Comparison of ENCODE assay signal across 7 mouse cellular contexts in genomic region chr19:6950613-6951153, GRCm38 (mm10). TPM values are rescaled to one million over a fixed set of nuclear protein-coding genes. Genes with fewer than 3 reads are reported as not detected.
A peak's percentile ranks its signal among the peaks of the same experiment; 100 is the strongest.
DNase-seq lines count a peak whose midpoint lies in the region; ATAC-seq and TF ChIP-seq lines count a peak whose summit lies in the region.

No protein-coding gene starts in this region.

- H3K4me3 ChIP-seq in forebrain, embryonic 13.5 days = peak overlapping the region; percentile 60
- H3K4me3 ChIP-seq in hindbrain, embryonic 15.5 days = peak overlapping the region; percentile 61
- peak overlapping the region; percentile 62 for H3K4me3 ChIP-seq in left cerebral cortex, adult 2 months
- H3K4me3 ChIP-seq in macrophage (ENCODE audit: inconsistent target) = peak overlapping the region; percentile 71

- H3K4me2 ChIP-seq in forebrain, embryonic 13.5 days = peak overlapping the region; percentile 98
- H3K4me2 ChIP-seq in hindbrain, embryonic 15.5 days = peak overlapping the region; percentile 79

- intact Hi-C loops in left cerebral cortex, adult 2 months (cut with DNase I) = loop anchor here (1.0 kb wide), 1 partner anchor 8 kb away; the partner anchor contains the start of gene Gpr137

- no peaks in the 10 kb centered on the region for H3K27me3 ChIP-seq in forebrain, embryonic 13.5 days
- H3K27me3 ChIP-seq in hindbrain, embryonic 15.5 days = no peaks in the 10 kb centered on the region

- TF ChIP-seq POLR2A in brain, embryonic 14.5 days (IDR thresholded peaks at IDR 0.05; ENCODE audit: borderline replicate concordance, extremely low read depth, insufficient read depth, insufficient read length, poor library complexity, severe bottlenecking) = peak; percentile 67; the same call in 1 of the 2 replicates

- H3K9ac ChIP-seq in forebrain, embryonic 13.5 days = peak overlapping the region; percentile 84
- peak overlapping the region; percentile 48 for H3K9ac ChIP-seq in hindbrain, embryonic 15.5 days

- no peak for TF ChIP-seq CTCF in brain, embryonic 14.5 days (IDR thresholded peaks at IDR 0.05; ENCODE audit: borderline replicate concordance, extremely low read depth, insufficient read depth, insufficient read length)
- no peak for TF ChIP-seq CTCF in left cerebral cortex, adult 2 months (IDR thresholded peaks at IDR 0.05)

- no peaks in the 10 kb centered on the region; the same call in 1 of the 2 replicates for H3K79me2 ChIP-seq in macrophage (ENCODE audit: inconsistent target)

- no peaks in the 10 kb centered on the region for H3K9me3 ChIP-seq in forebrain, embryonic 13.5 days (replicated peaks)
- H3K9me3 ChIP-seq in hindbrain, embryonic 15.5 days = no peaks in the 10 kb centered on the region

- peak; percentile 69 for DNase-seq in NIH3T3 (ENCODE audit: low read depth)
- peak; percentile 92 for DNase-seq in brain, embryonic 14.5 days (ENCODE audit: low read depth)
- DNase-seq in left cerebral cortex, adult 2 months (ENCODE audit: extremely low spot score in 1 of 2, low spot score in 2 of 2) = peak in 1 of 2 experiments; percentile 56
- peak; percentile 51 for DNase-seq in skeletal muscle tissue, adult 2 months (ENCODE audit: low read depth, low spot score)

- peak overlapping the region; percentile 97 for H3K27ac ChIP-seq in forebrain, embryonic 13.5 days
- peak overlapping the region; percentile 95 for H3K27ac ChIP-seq in hindbrain, embryonic 15.5 days (replicated peaks)
- H3K27ac ChIP-seq in left cerebral cortex, adult 2 months = peak overlapping the region; percentile 96
- peak overlapping the region; percentile 92 for H3K27ac ChIP-seq in macrophage

- H3K4me1 ChIP-seq in forebrain, embryonic 13.5 days = peaks cover 27% of the 10 kb centered on the region
- H3K4me1 ChIP-seq in hindbrain, embryonic 15.5 days (replicated peaks) = peaks cover 27% of the 10 kb centered on the region

- 1% methylated on average over 28 of the region's 28 CpGs for WGBS in forebrain, embryonic 13.5 days
- under 1% methylated on average over 28 of the region's 28 CpGs for WGBS in hindbrain, embryonic 15.5 days
- WGBS in macrophage (ENCODE audit: missing documents) = under 1% methylated on average over 28 of the region's 28 CpGs

- H3K36me3 ChIP-seq in forebrain, embryonic 13.5 days (ENCODE audit: poor library complexity, severe bottlenecking) = peaks cover 16% of the 10 kb centered on the region
- no peaks in the 10 kb centered on the region for H3K36me3 ChIP-seq in hindbrain, embryonic 15.5 days
- H3K36me3 ChIP-seq in macrophage (ENCODE audit: inconsistent target) = peaks cover 16% of the 10 kb centered on the region

- peak; percentile 61 for ATAC-seq in forebrain, embryonic 13.5 days
- ATAC-seq in hindbrain, embryonic 15.5 days (ENCODE audit: low FRiP score, low read depth) = peak; percentile 27

RNA-seq across cellular contexts. Expression of gene Gpr137, which starts 8.4 kb away (rescaled TPM):
- polyA plus RNA-seq in brain, embryonic 14.5 days (2012; rRNA removed) = 75.5 and 86.8 TPM in 2 replicates
- 32.4 and 32.8 TPM in 2 replicates for polyA plus RNA-seq in forebrain, embryonic 13.5 days (2015; fragmentation: Nextera tagmentation; extraction: Ambion mirVana)
- 64.0 and 79.2 TPM in 2 replicates for polyA plus RNA-seq in hindbrain, embryonic 15.5 days (2015; fragmentation: Nextera tagmentation; extraction: Ambion mirVana)
- total RNA-seq in left cerebral cortex, adult 2 months (2021) = 100 to 1,000 TPM in 1 of 2 experiments, 10 to 100 TPM in 1; 97.3 to 104 TPM
- 100 to 1,000 TPM in 1 of 26 experiments, 10 to 100 TPM in 25; 27.2 to 109 (median 56.2) TPM for total RNA-seq in macrophage (2018; cell fraction: chromatin; rRNA removed)
- total RNA-seq in macrophage (2018; cell fraction: cytosol; rRNA removed) = 10 to 100 TPM; 16.5 to 34.5 (median 24.1) TPM
- 10 to 100 TPM; 23.7 to 92.5 (median 55.7) TPM for total RNA-seq in macrophage (2018; cell fraction: nucleus; rRNA removed)
- polyA plus RNA-seq in macrophage (2018) = 15.6 to 35.9 TPM (median 30.6 TPM) in 3 replicates

RNA-seq across cellular contexts. Expression of gene Bad, which starts 9.0 kb away (rescaled TPM):
- polyA plus RNA-seq in brain, embryonic 14.5 days (2012; rRNA removed) = 72.8 and 83.4 TPM in 2 replicates
- polyA plus RNA-seq in forebrain, embryonic 13.5 days (2015; fragmentation: Nextera tagmentation; extraction: Ambion mirVana) = 72.4 and 79.3 TPM in 2 replicates
- 90.1 and 99.1 TPM in 2 replicates for polyA plus RNA-seq in hindbrain, embryonic 15.5 days (2015; fragmentation: Nextera tagmentation; extraction: Ambion mirVana)
- 10 to 100 TPM; 34.8 to 36.2 TPM for total RNA-seq in left cerebral cortex, adult 2 months (2021)
- total RNA-seq in macrophage (2018; cell fraction: chromatin; rRNA removed) = 10 to 100 TPM in 20 of 26 experiments, 1 to 10 TPM in 6; 4.0 to 36.4 (median 20.2) TPM
- 10 to 100 TPM; 31.1 to 49.0 (median 39.7) TPM for total RNA-seq in macrophage (2018; cell fraction: cytosol; rRNA removed)
- total RNA-seq in macrophage (2018; cell fraction: nucleus; rRNA removed) = 10 to 100 TPM in 21 of 26 experiments, 1 to 10 TPM in 5; 7.4 to 26.7 (median 14.3) TPM
- polyA plus RNA-seq in macrophage (2018) = 40.5 to 63.3 TPM (median 50.1 TPM) in 3 replicates

RNA-seq across cellular contexts. Expression of gene Kcnk4, which starts 16.4 kb away (rescaled TPM):
- polyA plus RNA-seq in brain, embryonic 14.5 days (2012; rRNA removed) = 1.2 and 2.1 TPM in 2 replicates
- 0.25 TPM in 1 of 2 replicates, not detected in the other for polyA plus RNA-seq in forebrain, embryonic 13.5 days (2015; fragmentation: Nextera tagmentation; extraction: Ambion mirVana)
- polyA plus RNA-seq in hindbrain, embryonic 15.5 days (2015; fragmentation: Nextera tagmentation; extraction: Ambion mirVana) = 9.0 and 13.1 TPM in 2 replicates
- 10 to 100 TPM; 39.1 to 39.2 TPM for total RNA-seq in left cerebral cortex, adult 2 months (2021)
- not detected for total RNA-seq in macrophage (2018; cell fraction: chromatin; rRNA removed)
- total RNA-seq in macrophage (2018; cell fraction: cytosol; rRNA removed) = not detected
- not detected for total RNA-seq in macrophage (2018; cell fraction: nucleus; rRNA removed)
- not detected in 3 replicates for polyA plus RNA-seq in macrophage (2018)

RNA-seq across cellular contexts. Expression of gene Ppp1r14b, which starts 24.1 kb away (rescaled TPM):
- 359 and 550 TPM in 2 replicates for polyA plus RNA-seq in brain, embryonic 14.5 days (2012; rRNA removed)
- polyA plus RNA-seq in forebrain, embryonic 13.5 days (2015; fragmentation: Nextera tagmentation; extraction: Ambion mirVana) = 106 and 139 TPM in 2 replicates
- 210 and 211 TPM in 2 replicates for polyA plus RNA-seq in hindbrain, embryonic 15.5 days (2015; fragmentation: Nextera tagmentation; extraction: Ambion mirVana)
- 10 to 100 TPM; 62.4 to 65.6 TPM for total RNA-seq in left cerebral cortex, adult 2 months (2021)
- total RNA-seq in macrophage (2018; cell fraction: chromatin; rRNA removed) = 10 to 100 TPM in 22 of 26 experiments, 1 to 10 TPM in 4; 5.2 to 52.6 (median 18.4) TPM
- total RNA-seq in macrophage (2018; cell fraction: cytosol; rRNA removed) = 100 to 1,000 TPM in 19 of 26 experiments, 10 to 100 TPM in 7; 70.2 to 154 (median 105) TPM
- 10 to 100 TPM; 22.5 to 80.6 (median 39.4) TPM for total RNA-seq in macrophage (2018; cell fraction: nucleus; rRNA removed)
- 51.9 to 204 TPM (median 81.4 TPM) in 3 replicates for polyA plus RNA-seq in macrophage (2018)

RNA-seq across cellular contexts. Expression of gene Catsperz, which starts 25.5 kb away (rescaled TPM):
- polyA plus RNA-seq in brain, embryonic 14.5 days (2012; rRNA removed) = 1.0 and 1.5 TPM in 2 replicates
- 0.74 TPM in 1 of 2 replicates, not detected in the other for polyA plus RNA-seq in forebrain, embryonic 13.5 days (2015; fragmentation: Nextera tagmentation; extraction: Ambion mirVana)
- 2.0 and 3.1 TPM in 2 replicates for polyA plus RNA-seq in hindbrain, embryonic 15.5 days (2015; fragmentation: Nextera tagmentation; extraction: Ambion mirVana)
- 10 to 100 TPM; 23.1 TPM for total RNA-seq in left cerebral cortex, adult 2 months (2021)
- total RNA-seq in macrophage (2018; cell fraction: chromatin; rRNA removed) = not detected
- total RNA-seq in macrophage (2018; cell fraction: cytosol; rRNA removed) = not detected
- total RNA-seq in macrophage (2018; cell fraction: nucleus; rRNA removed) = not detected
- not detected in 3 replicates for polyA plus RNA-seq in macrophage (2018)
